Mouse (Mus musculus) small intestine, adult 2 months (tissue): ENCODE data around the gene Gria1.

Source experiments
- CTCF ChIP-seq: fragments of 200-500 bp; IDR thresholded peaks from 2 replicates; pipeline ENCODE4 v1.5.1; 2012; ENCODE audit warnings: low read depth, mild to moderate bottlenecking, control low read depth, inconsistent platforms, low read length, moderate library complexity, mixed read lengths; ENCODE audit not compliant: insufficient replicate concordance, insufficient read length; ENCODE audit errors: extremely low read depth
- POLR2A ChIP-seq: fragments of 200-500 bp; IDR thresholded peaks from 2 replicates; pipeline ENCODE4 v1.6.1; 2012; ENCODE audit warnings: low read depth, mild to moderate bottlenecking, control low read depth, inconsistent platforms, low read length, moderate library complexity

- TF ChIP-seq CTCF, result no peak
- TF ChIP-seq POLR2A, result no peak
These were observed 237.7 kb downstream of the Gria1 start for GRCm38 (mm10) chr11:57248870-57249269.
